Mouse (Mus musculus) megakaryocyte, embryonic 14.5 days (primary cell): Measurements from ENCODE around the gene Dnajb11.

Experiments
- FLI1 ChIP-seq: IDR thresholded peaks from 2 replicates; pipeline ENCODE4 v1.6.1; 2012; ENCODE audit warnings: low read length, inconsistent platforms, mixed read lengths
- GATA1 ChIP-seq: IDR thresholded peaks from 3 replicates; pipeline ENCODE4 v1.6.1; 2012; ENCODE audit warnings: mixed read lengths, low read length, inconsistent platforms, borderline replicate concordance

GRCm38 (mm10) chr16:22899866-22900570, 42.4 kb downstream of the Dnajb11 start:
- TF ChIP-seq GATA1 (no peak), FLI1 (no peak)
